Mouse (Mus musculus): ENCODE measurements at regions not wholly inside any gene's neighbourhood (a gene's known extent, or its start where the extent isn't known, plus 50 kb on each side); places are given as distances from the start of the nearest gene placed in this dataset.

DNA sequence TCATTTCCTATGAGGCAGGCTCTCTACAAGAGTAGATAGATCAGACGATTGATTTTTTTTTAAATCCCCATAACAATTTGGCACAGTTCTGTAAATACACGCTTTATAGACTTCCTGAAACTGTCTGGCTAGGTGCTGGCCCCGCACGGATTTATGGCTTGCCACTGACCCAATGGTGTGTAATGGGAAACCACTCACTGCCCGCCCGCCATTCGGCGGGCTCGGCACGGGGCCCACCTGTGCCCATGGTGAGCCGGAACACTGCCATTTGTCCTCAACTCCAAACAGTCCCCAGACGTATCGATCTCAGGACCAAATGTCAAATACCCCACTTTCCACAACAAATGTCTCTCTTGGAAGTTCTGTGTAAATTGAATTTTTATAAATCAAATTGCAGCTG, 475.8 kb upstream of the Fam19a5 start:
- no peak for TF ChIP-seq CTCF (IDR thresholded peaks at IDR 0.05; ENCODE audit: control insufficient read depth, insufficient read depth, insufficient replicate concordance, low read depth, low read length)
- no peak for TF ChIP-seq POLR2A (IDR thresholded peaks at IDR 0.05; ENCODE audit: control insufficient read depth, low read depth, low read length)

All from testis, adult 2 months (tissue).